Mouse (Mus musculus) cerebellum, adult 2 months (tissue): ENCODE data around the gene Prpf38b. TPM values are rescaled to one million over a fixed set of nuclear protein-coding genes. Genes with fewer than 3 reads are reported as not detected.

Source experiments
- DNase-seq, 2 experiments: peaks; one replicate each; pipeline ENCODE4 v3.0.0; 2021
- H3K27ac ChIP-seq: fragments of 200-500 bp; 2 replicates; pipeline ENCODE4 v1.5.1; 2012; ENCODE audit warnings: low read length, control low read depth, inconsistent platforms; ENCODE audit not compliant: insufficient read depth
- H3K27me3 ChIP-seq: fragments of 200-500 bp; 2 replicates; pipeline ENCODE4 v1.6.1; 2012; ENCODE audit warnings: inconsistent platforms, mild to moderate bottlenecking, low read length, moderate library complexity; ENCODE audit not compliant: control insufficient read depth, insufficient read depth
- H3K4me1 ChIP-seq: fragments of 200-500 bp; 2 replicates; pipeline ENCODE4 v1.6.1; 2011; ENCODE audit warnings: low read length; ENCODE audit not compliant: control insufficient read depth, insufficient read depth
- H3K4me3 ChIP-seq: fragments of 200-500 bp; replicated peaks from 2 replicates; pipeline ENCODE3; 2011; ENCODE audit warnings: mild to moderate bottlenecking, low read depth, low read length, control low read depth; ENCODE audit not compliant: insufficient read depth
- CTCF ChIP-seq: fragments of 200-500 bp; IDR thresholded peaks from 2 replicates; pipeline ENCODE4 v1.5.1; 2011; ENCODE audit warnings: low read depth, mild to moderate bottlenecking, control low read depth, low read length, moderate library complexity, borderline replicate concordance; ENCODE audit not compliant: insufficient read depth
- POLR2A ChIP-seq: fragments of 200-500 bp; IDR thresholded peaks from 2 replicates; pipeline ENCODE4 v1.6.1; 2011; ENCODE audit warnings: low read length, control low read depth, borderline replicate concordance; ENCODE audit not compliant: insufficient read depth
- WGBS: fragments of 180-500 bp; shearing (Covaris S2); methylation state at CpG from one replicate; pipeline ENCODE4 v1.1.7; 2018; 5-methylcytosine and 5-hydroxymethylcytosine counted together
- polyA plus RNA-seq: library from polyadenylated mRNA; depleted of rRNA; stranded (reverse); fragments of >200 nt; gene quantifications from 2 replicates; pipeline ENCODE4 v1.2.3, GENCODE M21; 2012; rRNA removed

Gene Prpf38b
- 119 and 121 TPM in 2 replicates for polyA plus RNA-seq

GRCm38 (mm10) chr3:108911548-108912413 is at the start of gene Prpf38b:
Gene Prpf38b, minus strand, starts transcription at chr3:108911727.
- under 1% methylated on average over 53 of the region's 53 CpGs for WGBS

DNA sequence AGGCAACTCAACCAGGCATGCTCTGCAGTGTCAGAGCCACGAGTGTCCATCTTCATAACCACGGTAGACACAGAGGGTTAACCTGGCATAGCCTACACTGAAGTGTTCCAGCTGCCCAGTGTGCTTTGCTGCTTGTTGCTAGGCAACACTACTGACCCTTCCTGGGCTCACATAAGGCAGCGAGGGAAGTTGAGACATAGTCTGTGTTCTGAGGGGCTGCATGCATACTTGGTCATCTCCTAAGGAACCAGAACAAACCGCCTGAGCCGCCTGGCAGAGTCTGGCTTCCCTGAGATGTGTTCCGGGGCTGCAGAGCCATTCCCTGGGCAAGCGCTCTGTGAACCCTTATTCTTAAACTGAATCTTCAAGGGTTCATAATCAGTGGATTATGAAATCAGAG is 49.7 kb upstream of the Prpf38b start:
- Histone ChIP-seq H3K4me3 (peak overlapping the region; percentile 45), H3K4me1 (peaks cover 4% of the 10 kb centered on the region), H3K27me3 (no peaks in the 10 kb centered on the region), H3K27ac (no peak overlapping the region)
- WGBS = 11% methylated on average over 7 of the region's 7 CpGs
- TF ChIP-seq CTCF (no peak), POLR2A (no peak)
- peak; percentile 27 to 29 for DNase-seq

More at GRCm38 (mm10) chr3:108911548-108912413, at the start of gene Prpf38b:
- Histone ChIP-seq H3K27ac (peak within 1 kb of the TSS; percentile 92), H3K27me3 (no peaks in the 10 kb centered on the region), H3K4me1 (peaks cover 7% of the 10 kb centered on the region), H3K4me3 (peak within 1 kb of the TSS; percentile 84)
- DNase-seq = peak; percentile 95 to 96
- TF ChIP-seq POLR2A (peak; percentile 91), CTCF (no peak)

GRCm38 (mm10) chr3:108959680-108960295 is 48.3 kb upstream of the Prpf38b start:
- Histone ChIP-seq H3K4me1 (peaks cover 4% of the 10 kb centered on the region), H3K27ac (no peak overlapping the region), H3K27me3 (no peaks in the 10 kb centered on the region), H3K4me3 (no peak overlapping the region)
- peak in 1 of 2 experiments; percentile 14 for DNase-seq
- 51% methylated on average over 13 of the region's 13 CpGs for WGBS
- TF ChIP-seq POLR2A = no peak
- no peak for TF ChIP-seq CTCF

DNA sequence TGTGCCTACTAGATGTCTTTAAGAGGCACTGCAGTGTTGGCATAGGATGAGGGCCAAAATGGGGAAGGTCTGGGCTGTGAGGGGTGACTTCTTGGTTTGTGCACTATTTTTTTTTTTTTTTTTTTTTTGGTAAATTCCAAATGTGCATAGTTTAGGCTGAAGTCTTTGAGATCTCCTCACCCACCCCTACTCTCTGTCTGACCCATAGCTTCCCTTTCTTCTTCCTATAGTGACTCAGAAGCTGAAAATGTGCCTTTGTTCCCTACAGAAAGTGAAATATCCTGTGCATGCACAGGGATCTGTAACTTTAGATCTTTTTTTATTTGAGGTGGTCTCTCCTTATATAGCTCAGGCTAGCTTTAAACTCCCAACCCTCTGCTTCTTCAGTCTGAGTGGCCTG is 46.4 kb upstream of the Prpf38b start:
- H3K4me1 ChIP-seq = peaks cover 4% of the 10 kb centered on the region

GRCm38 (mm10) chr3:108940996-108941395 is 29.5 kb upstream of the Prpf38b start:
- H3K27me3 ChIP-seq = no peaks in the 10 kb centered on the region
- no peaks in the 10 kb centered on the region for H3K4me1 ChIP-seq
- TF ChIP-seq CTCF (no peak), POLR2A (no peak)
- no peak overlapping the region for H3K4me3 ChIP-seq
- DNase-seq = no peak
- 77% methylated on average over 10 of the region's 10 CpGs for WGBS
- H3K27ac ChIP-seq = no peak overlapping the region

More for the DNA sequence above, 46.4 kb upstream of the Prpf38b start:
- no peak overlapping the region for H3K4me3 ChIP-seq
- TF ChIP-seq POLR2A (no peak), CTCF (no peak)
- no peak for DNase-seq
- no peaks in the 10 kb centered on the region; the same call in 1 of the 2 replicates for H3K27me3 ChIP-seq
- H3K27ac ChIP-seq = no peak overlapping the region

DNA sequence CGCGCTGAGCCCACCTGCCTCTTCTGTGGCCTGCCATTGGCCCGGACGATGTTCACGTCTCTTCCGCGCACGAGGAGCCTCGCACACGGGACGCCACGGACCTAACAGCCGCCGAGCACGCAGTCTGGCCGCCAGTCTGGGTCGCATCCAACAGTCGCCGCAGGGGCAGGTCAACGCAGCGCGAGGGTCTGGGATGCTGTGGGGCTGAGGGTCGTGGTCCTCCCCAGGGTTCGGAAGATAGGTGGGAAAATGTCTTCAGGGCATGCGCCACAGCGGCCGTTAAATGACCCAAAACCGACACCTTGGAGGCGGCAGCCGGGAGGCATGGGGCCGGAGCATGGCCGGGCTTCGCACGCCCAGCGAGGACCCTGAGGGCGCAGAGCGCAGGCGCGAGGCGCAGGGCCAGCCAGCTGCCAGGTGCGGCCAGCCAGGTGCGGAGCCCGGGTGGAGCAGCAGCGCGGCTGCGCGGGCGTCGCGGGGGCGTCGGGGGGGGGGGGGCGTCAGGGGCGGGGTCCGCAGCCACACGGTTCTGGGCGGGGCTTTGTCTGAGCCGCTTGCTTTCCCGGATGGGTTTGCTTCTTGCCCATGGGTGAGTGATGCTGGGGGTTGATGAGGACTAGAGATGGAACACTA is 28.6 kb upstream of the Prpf38b start, which contains the start of gene Gm9857:
Gm9857 (minus strand) TSS at position 445 of the 633 bp plus-strand sequence.
- Histone ChIP-seq H3K4me1 (no peaks in the 10 kb centered on the region), H3K27me3 (no peaks in the 10 kb centered on the region), H3K4me3 (peak within 1 kb of the TSS; percentile 50), H3K27ac (no peak within 1 kb of the TSS)
- TF ChIP-seq POLR2A (no peak), CTCF (no peak)
- peak; percentile 13 to 32 for DNase-seq
- WGBS = 47% methylated on average over 57 of the region's 59 CpGs

DNA sequence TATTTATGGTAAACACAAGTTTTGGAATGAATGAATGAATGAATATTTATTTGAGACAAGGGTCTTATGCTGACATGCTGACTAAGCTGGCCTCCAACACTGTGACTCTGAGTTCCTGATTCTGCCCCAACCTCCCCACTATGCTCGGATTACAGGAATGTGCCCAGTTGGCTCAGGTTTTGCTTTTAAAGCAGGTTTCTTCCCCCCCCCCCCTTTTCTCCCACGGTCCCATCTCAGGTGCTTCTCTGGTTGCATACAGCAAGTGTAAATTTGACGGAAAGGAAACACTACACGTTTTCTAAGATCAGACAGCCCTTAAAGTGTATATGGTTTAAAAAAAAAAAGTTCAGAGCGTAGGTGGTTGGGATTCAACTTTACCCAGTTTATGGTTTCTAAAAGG is 28.0 kb upstream of the Prpf38b start, which contains the start of gene Henmt1:
Henmt1 (plus strand) TSS at position 301 of the 400 bp plus-strand sequence.
- H3K27me3 ChIP-seq = no peaks in the 10 kb centered on the region
- H3K27ac ChIP-seq = no peak within 1 kb of the TSS
- DNase-seq = no peak
- 80% methylated on average over 5 of the region's 5 CpGs for WGBS
- peak within 1 kb of the TSS; percentile 50 for H3K4me3 ChIP-seq
- no peaks in the 10 kb centered on the region for H3K4me1 ChIP-seq
- no peak for TF ChIP-seq POLR2A
- no peak for TF ChIP-seq CTCF

DNA sequence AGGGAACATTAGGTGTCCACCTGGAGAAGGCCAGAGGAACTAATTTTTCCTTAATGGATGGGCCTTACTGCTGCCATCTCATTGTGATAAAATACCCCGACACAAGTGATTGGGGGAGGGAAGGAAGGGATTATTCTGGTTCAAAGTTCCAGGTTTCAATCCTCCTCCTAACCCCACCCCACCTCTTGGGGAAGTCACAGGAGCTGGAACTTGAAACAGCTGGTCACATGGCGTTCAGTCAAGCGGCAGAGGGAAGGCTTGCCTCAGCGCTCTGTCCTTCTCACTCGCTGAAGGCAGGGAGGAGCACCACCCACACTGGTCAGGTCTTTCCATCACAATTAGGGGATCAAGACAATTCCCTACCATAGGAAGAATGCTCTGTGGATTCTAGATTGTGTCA is 27.2 kb upstream of the Prpf38b start:
- TF ChIP-seq POLR2A = no peak
- TF ChIP-seq CTCF = no peak
- no peak overlapping the region for H3K27ac ChIP-seq
- H3K27me3 ChIP-seq = no peaks in the 10 kb centered on the region
- H3K4me3 ChIP-seq = no peak overlapping the region
- no peak for DNase-seq
- no peaks in the 10 kb centered on the region for H3K4me1 ChIP-seq
- 87% methylated on average over 5 of the region's 5 CpGs for WGBS
